Mouse (Mus musculus) limb, embryonic 11.5 days (tissue): ENCODE data around the gene Pnp2. TPM values are rescaled to one million over a fixed set of nuclear protein-coding genes. Genes with fewer than 3 reads are reported as not detected.
"Not testable (repeated sequence)": the region's sequence is repeated elsewhere in the genome, so short reads cannot be mapped to it uniquely, and the experiment has no call there.

Source experiments
- ATAC-seq: fragments of 200-750 bp; cut with Nextera tagmentation; 2 replicates; pipeline ENCODE4 v1.8.0; 2017; ENCODE audit warnings: low read depth; ENCODE audit not compliant: insufficient number of reproducible peaks, low FRiP score, low TSS enrichment
- DNase-seq: peaks from one replicate; pipeline ENCODE4 v3.0.0-alpha.2; 2015; ENCODE audit warnings: low spot score
- H3K27ac ChIP-seq: fragments of 300-500 bp; sonication (generic); replicated peaks from 2 replicates; pipeline ENCODE4 v1.5.1; 2014; ENCODE audit warnings: low read depth, mild to moderate bottlenecking, low read length
- H3K27me3 ChIP-seq: fragments of 300-500 bp; sonication (generic); 2 replicates; pipeline ENCODE4 v1.6.1; 2014; ENCODE audit warnings: mild to moderate bottlenecking, low read length, mixed read lengths; ENCODE audit not compliant: control insufficient read depth, insufficient read depth
- H3K36me3 ChIP-seq: fragments of 300-500 bp; sonication (generic); 2 replicates; pipeline ENCODE4 v1.6.1; 2014; ENCODE audit warnings: mild to moderate bottlenecking, low read length, moderate library complexity, mixed read lengths; ENCODE audit not compliant: control insufficient read depth, insufficient read depth
- H3K4me1 ChIP-seq: fragments of 300-500 bp; sonication (generic); 2 replicates; pipeline ENCODE4 v1.6.1; 2014; ENCODE audit warnings: low read length, mixed read lengths; ENCODE audit not compliant: control insufficient read depth, insufficient read depth
- H3K4me2 ChIP-seq: fragments of 300-500 bp; sonication (generic); 2 replicates; pipeline ENCODE4 v1.6.1; 2014; ENCODE audit warnings: low read depth, mild to moderate bottlenecking, moderate library complexity; ENCODE audit not compliant: severe bottlenecking
- H3K4me3 ChIP-seq: fragments of 300-500 bp; sonication (generic); 2 replicates; pipeline ENCODE4 v1.5.1; 2014; ENCODE audit warnings: low read depth, low read length
- H3K9ac ChIP-seq: fragments of 300-500 bp; sonication (generic); 2 replicates; pipeline ENCODE4 v1.6.1; 2014; ENCODE audit warnings: mild to moderate bottlenecking, low read length
- H3K9me3 ChIP-seq: fragments of 300-500 bp; sonication (generic); 2 replicates; pipeline ENCODE4 v1.6.1; 2016; ENCODE audit warnings: low read length; ENCODE audit not compliant: control insufficient read depth
- WGBS: fragments of 180-500 bp; shearing (Covaris S2); extraction: QIAGEN DNeasy Blood & Tissue Kit; methylation state at CpG from one replicate; pipeline ENCODE4 v1.1.7; 2014; 5-methylcytosine and 5-hydroxymethylcytosine counted together
- polyA plus RNA-seq: library from polyadenylated mRNA; unstranded; fragments of >200 nt; fragmentation: Nextera tagmentation; extraction: Ambion mirVana; gene quantifications from 2 replicates; pipeline ENCODE4 v1.2.1, GENCODE M21; 2014

Gene Pnp2
- polyA plus RNA-seq, 1 experiment from 2014 or later, result 0.84 TPM

DNA sequence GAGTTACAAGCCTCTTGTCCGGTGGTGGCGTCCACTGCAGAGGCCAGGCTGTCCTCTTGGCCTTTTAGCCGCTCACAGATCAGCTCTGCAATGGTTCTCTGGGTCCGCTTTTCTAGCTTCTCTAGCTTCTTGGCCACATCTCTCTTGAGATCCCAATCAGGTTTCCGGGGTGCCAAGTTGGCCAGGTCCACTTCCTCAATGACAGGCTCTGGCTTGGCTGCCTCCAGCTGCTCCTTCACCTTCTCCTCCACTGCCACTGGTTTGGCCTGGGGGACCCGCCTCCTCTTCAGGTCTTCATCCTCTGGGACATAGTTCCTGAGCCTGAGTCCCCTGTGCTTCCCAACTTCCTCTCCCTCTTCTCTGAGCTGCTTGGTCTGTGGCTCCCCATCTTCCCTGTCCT, 22.7 kb downstream of the Pnp2 start:
- not testable (repeated sequence) for ATAC-seq

DNA sequence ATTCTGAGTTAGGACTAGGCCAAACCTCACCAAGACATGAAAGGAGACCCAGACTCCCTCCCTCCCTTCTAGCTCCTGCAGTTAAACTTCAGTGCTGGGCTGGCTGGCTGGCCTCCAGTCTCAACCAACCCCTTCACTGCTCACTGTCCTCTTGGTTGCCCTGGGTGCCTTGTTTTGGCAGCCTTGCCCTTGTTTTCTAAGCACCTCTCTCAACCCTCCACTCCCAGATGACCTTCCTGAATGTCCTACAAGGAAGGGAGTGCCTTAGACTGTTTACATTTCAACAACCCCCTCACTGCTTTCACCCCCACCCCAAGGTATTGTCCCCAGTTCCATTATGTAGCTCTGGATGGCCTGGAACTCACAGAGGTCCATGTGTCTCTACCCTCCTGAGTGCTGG, 23.8 kb downstream of the Pnp2 start:
- Histone ChIP-seq H3K36me3 (no peaks in the 10 kb centered on the region), H3K4me1 (no peaks in the 10 kb centered on the region), H3K9ac (no peak overlapping the region), H3K27me3 (no peaks in the 10 kb centered on the region), H3K27ac (no peak overlapping the region), H3K4me2 (no peak overlapping the region), H3K9me3 (no peaks in the 10 kb centered on the region), H3K4me3 (no peak overlapping the region)
- no peak for ATAC-seq
- no peak for DNase-seq

More for the DNA sequence above, 22.7 kb downstream of the Pnp2 start:
- H3K9ac ChIP-seq, H3K4me3 ChIP-seq, DNase-seq, H3K36me3 ChIP-seq, H3K4me1 ChIP-seq, H3K4me2 ChIP-seq, H3K27me3 ChIP-seq, H3K9me3 ChIP-seq, H3K27ac ChIP-seq: not testable (repeated sequence)
- WGBS, result 88% methylated on average over 6 of the region's 6 CpGs

DNA sequence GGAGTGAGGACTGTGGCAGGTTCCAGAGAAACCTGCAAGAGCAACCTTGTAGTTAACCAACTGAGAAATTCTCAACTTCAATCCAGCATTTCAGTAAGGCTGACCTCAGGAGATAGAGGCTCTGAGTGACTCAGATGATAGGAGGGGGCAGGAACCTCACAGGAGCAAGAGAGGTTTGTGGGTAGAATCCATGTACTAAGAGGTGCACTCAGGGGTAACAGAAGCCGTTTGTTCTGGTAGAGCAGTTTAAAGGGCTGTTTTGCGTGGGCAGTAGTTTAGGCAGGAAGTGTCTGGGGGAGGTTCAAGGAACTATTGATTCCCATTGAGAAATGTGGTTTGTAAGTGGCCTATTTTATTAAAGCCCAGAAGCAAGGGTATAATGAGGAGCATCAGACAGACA, 25.4 kb downstream of the Pnp2 start:
- ATAC-seq (no peak), DNase-seq (no peak)
- Histone ChIP-seq H3K9ac (no peak overlapping the region), H3K27ac (no peak overlapping the region), H3K4me3 (no peak overlapping the region), H3K4me1 (no peaks in the 10 kb centered on the region), H3K4me2 (no peak overlapping the region), H3K36me3 (no peaks in the 10 kb centered on the region), H3K9me3 (no peaks in the 10 kb centered on the region), H3K27me3 (no peaks in the 10 kb centered on the region)
- 58% methylated on average over 2 of the region's 2 CpGs for WGBS

DNA sequence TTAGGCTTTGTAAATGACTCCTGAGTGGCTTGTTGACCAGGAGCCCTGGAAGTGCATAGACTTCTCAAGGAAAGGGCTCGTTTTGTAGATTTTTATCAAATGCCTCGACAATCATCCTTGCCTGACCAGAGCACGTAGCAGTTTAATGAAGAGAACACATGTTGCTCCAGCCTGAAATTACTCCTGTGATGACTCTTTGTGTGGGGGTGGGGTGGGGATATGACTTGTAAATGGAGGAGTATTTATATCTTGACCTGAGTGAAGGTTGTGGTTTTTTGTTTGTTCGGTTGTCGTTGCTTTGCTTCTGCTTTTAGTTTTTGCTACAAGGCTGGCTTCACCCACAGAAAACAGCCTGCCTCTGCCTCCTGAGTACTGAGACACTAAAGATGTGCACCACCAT, 26.0 kb downstream of the Pnp2 start:
- DNase-seq (no peak), ATAC-seq (no peak)
- Histone ChIP-seq H3K4me2 (no peak overlapping the region), H3K4me1 (no peaks in the 10 kb centered on the region), H3K9ac (no peak overlapping the region), H3K27ac (no peak overlapping the region), H3K4me3 (no peak overlapping the region), H3K36me3 (no peaks in the 10 kb centered on the region), H3K27me3 (no peaks in the 10 kb centered on the region), H3K9me3 (no peaks in the 10 kb centered on the region)
- 82% methylated on average over 5 of the region's 5 CpGs for WGBS

DNA sequence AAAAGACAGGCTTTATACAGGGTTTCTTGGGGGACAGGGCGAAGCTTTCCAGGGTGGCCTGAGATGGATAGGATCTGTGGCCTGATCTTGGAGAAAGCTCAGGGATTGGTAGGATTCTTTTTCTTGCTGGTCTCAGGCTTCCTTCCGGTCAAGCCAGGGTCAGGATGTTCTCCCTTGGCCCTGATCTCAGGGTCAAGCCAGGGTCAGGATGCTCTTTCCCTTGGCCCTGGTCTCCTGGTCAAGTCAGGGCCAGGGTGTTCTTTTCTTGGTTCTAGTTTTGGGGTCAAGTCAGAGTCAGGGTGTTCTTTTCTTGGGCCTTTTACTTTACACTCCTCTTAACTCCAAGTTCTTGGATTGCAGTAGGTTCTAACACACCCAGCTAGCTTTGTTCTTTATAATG, 31.9 kb downstream of the Pnp2 start:
- no peaks in the 10 kb centered on the region for H3K36me3 ChIP-seq
- no peak for ATAC-seq
- no peaks in the 10 kb centered on the region for H3K27me3 ChIP-seq
- no peak overlapping the region for H3K4me2 ChIP-seq
- H3K4me3 ChIP-seq, result no peak overlapping the region
- 83% methylated on average over 2 of the region's 2 CpGs for whole genome bisulfite sequencing
- no peaks in the 10 kb centered on the region for H3K9me3 ChIP-seq
- H3K27ac ChIP-seq, result no peak overlapping the region
- H3K9ac ChIP-seq, result no peak overlapping the region
- H3K4me1 ChIP-seq, result no peaks in the 10 kb centered on the region
- DNase-seq, result no peak

DNA sequence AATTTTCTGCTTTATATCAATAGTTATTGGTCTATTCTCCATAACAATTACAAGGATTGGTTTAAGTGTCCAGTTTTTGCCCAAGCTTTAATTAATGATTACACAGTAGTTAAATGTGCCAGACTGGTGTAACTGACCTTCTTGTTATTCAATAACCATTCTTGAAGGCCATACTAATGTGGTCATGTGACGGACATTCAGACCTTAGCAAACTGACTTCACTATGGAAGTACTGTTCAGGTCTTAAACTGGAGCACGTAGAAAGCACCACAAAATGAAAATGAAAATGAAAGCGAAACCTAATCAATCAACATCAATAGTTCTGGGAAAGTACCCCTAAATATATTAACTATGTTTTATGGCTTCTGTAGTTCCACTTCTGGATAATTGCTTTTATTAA, 35.2 kb downstream of the Pnp2 start:
- Histone ChIP-seq H3K36me3 (no peaks in the 10 kb centered on the region), H3K27ac (no peak overlapping the region), H3K9me3 (no peaks in the 10 kb centered on the region), H3K4me2 (no peak overlapping the region), H3K4me3 (no peak overlapping the region), H3K27me3 (no peaks in the 10 kb centered on the region), H3K9ac (no peak overlapping the region), H3K4me1 (no peaks in the 10 kb centered on the region)
- DNase-seq (no peak), ATAC-seq (no peak)
- WGBS, result 88% methylated on average over 3 of the region's 3 CpGs

DNA sequence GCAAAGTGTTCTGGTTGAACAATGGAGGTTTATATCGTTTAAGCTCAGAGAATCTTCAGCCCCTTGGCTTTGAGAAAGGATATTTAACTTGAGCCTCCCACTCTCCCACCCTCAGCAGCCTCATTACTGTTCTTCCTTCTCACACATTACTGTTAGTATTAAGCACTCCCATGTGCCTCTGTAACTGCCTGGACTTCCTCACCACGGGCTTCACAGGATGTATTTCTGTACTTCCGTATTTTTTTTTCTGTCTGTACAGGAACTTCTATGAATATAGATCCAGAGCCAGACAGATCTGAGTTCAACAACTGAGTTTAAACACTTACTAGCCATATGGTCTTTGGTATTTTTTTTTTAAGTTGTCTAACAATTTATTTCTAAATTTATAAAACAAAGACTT, 41.3 kb downstream of the Pnp2 start:
- WGBS, result 69% methylated on average over 3 of the region's 3 CpGs
- DNase-seq (peak; percentile 12), ATAC-seq (no peak)
- Histone ChIP-seq H3K27ac (no peak overlapping the region), H3K4me1 (no peaks in the 10 kb centered on the region), H3K9ac (no peak overlapping the region), H3K27me3 (no peaks in the 10 kb centered on the region), H3K4me3 (no peak overlapping the region), H3K36me3 (no peaks in the 10 kb centered on the region), H3K4me2 (no peak overlapping the region), H3K9me3 (no peaks in the 10 kb centered on the region)

DNA sequence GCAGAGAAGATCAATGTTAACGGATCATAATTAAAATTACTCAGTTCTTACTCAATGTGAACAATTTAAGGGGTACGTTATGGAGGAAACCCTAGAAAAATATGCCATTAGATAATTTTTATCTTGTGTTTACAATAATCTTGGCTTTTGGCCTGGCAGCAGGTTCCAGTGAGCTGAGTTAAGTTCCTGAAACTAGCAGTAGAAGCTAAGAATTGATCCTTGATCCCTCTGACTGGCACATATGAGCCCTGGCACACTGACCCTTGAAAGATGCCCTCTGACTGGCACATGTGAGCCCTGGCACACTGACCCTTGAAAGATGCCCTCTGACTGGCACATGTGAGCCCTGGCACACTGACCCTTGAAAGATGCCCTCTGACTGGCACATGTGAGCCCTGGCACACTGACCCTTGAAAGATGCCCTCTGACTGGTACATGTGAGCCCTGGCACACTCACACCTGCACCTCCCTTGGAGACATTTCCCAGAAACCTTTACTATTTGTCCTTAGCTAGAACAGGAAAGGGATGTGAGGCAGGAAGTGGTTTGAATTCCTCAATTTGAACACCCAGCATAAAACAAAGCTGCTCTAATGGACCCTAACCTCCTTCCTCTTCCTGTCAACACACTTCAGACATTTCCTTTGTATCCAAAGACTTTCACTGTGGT, 42.3 kb downstream of the Pnp2 start:
- Histone ChIP-seq H3K4me2 (no peak overlapping the region), H3K27ac (no peak overlapping the region), H3K9me3 (no peaks in the 10 kb centered on the region), H3K4me3 (no peak overlapping the region), H3K36me3 (no peaks in the 10 kb centered on the region), H3K9ac (no peak overlapping the region), H3K4me1 (no peaks in the 10 kb centered on the region), H3K27me3 (no peaks in the 10 kb centered on the region)
- ATAC-seq (no peak), DNase-seq (peak; percentile 6)
- WGBS, result 86% methylated on average over 2 of the region's 2 CpGs

DNA sequence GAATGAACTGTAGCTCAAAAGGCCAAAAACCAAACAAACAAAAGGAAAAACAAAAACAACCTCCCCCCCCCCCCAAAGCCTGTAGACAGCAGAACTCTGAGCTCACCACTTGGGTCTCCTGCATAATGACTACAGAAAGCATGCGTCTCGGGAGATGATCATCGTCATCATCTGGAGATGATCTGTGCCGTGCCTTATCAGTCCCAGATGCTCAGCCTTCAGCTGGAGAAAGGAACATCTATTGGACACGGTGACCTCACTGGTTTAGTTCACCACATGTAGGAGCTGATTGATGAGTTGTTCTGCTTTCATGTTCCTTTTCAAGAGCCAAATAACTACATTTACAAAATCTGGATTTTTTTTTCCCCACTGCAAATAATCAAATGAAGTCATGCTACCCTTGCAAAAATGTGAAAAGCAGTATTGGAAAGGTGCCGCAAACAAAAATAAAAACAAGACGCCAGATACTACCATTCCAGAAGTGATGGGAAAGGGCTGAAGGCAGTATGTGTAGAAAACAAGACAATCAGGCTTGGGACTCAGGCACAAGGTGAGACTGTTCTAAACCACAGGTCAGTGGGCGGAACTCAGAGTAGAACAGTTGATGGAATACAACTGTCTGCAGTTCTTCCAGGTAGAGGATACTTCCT, 51.5 kb downstream of the Pnp2 start, which contains the start of gene Rnase10:
TSS of gene Rnase10 (plus strand) at position 600 of the 650 bp plus-strand sequence.
- DNase-seq (peak; percentile 16), ATAC-seq (no peak)
- no peaks in the 10 kb centered on the region for H3K4me1 ChIP-seq
- H3K4me2 ChIP-seq, result no peak within 1 kb of the TSS
- H3K4me3 ChIP-seq, result no peak within 1 kb of the TSS
- H3K27me3 ChIP-seq, result no peaks in the 10 kb centered on the region
- WGBS, result 53% methylated on average over 8 of the region's 8 CpGs
- no peak within 1 kb of the TSS for H3K27ac ChIP-seq
- no peaks in the 10 kb centered on the region for H3K36me3 ChIP-seq
- H3K9ac ChIP-seq, result no peak within 1 kb of the TSS
- no peaks in the 10 kb centered on the region for H3K9me3 ChIP-seq
